Mouse (Mus musculus) hindbrain, embryonic 15.5 days (tissue): ENCODE measurements around the gene Kif19a. TPM values are rescaled to one million over a fixed set of nuclear protein-coding genes. Genes with fewer than 3 reads are reported as not detected.

Experiments
- ATAC-seq: fragments of 200-750 bp; cut with Nextera tagmentation; 2 replicates; pipeline ENCODE4 v1.8.0; 2017; ENCODE audit warnings: low read depth, moderate number of reproducible peaks, moderate TSS enrichment; ENCODE audit not compliant: low FRiP score
- H3K27ac ChIP-seq: fragments of 300-500 bp; sonication (generic); replicated peaks from 2 replicates; pipeline ENCODE4 v1.5.1; 2015; ENCODE audit warnings: mild to moderate bottlenecking, inconsistent platforms
- H3K27me3 ChIP-seq: fragments of 300-500 bp; sonication (generic); 2 replicates; pipeline ENCODE4 v1.6.1; 2015; ENCODE audit warnings: control low read depth, inconsistent platforms
- H3K36me3 ChIP-seq: fragments of 300-500 bp; sonication (generic); 2 replicates; pipeline ENCODE4 v1.6.1; 2015; ENCODE audit warnings: control low read depth, inconsistent platforms
- H3K4me1 ChIP-seq: fragments of 300-500 bp; sonication (generic); replicated peaks from 2 replicates; pipeline ENCODE4 v1.6.1; 2015; ENCODE audit warnings: control low read depth, inconsistent platforms
- H3K4me2 ChIP-seq: fragments of 300-500 bp; sonication (generic); 2 replicates; pipeline ENCODE4 v1.6.1; 2015; ENCODE audit warnings: moderate library complexity, mild to moderate bottlenecking, inconsistent platforms
- H3K4me3 ChIP-seq: fragments of 300-500 bp; sonication (generic); 2 replicates; pipeline ENCODE4 v1.5.1; 2015; ENCODE audit warnings: mild to moderate bottlenecking, inconsistent platforms
- H3K9ac ChIP-seq: fragments of 300-500 bp; sonication (generic); 2 replicates; pipeline ENCODE4 v1.6.1; 2015; ENCODE audit warnings: inconsistent platforms
- H3K9me3 ChIP-seq: fragments of 300-500 bp; sonication (generic); 2 replicates; pipeline ENCODE4 v1.6.1; 2016; ENCODE audit warnings: control low read depth, inconsistent platforms
- WGBS: fragments of 180-500 bp; shearing (Covaris S2); methylation state at CpG from one replicate; pipeline ENCODE4 v1.1.7; 2015; 5-methylcytosine and 5-hydroxymethylcytosine counted together
- polyA plus RNA-seq: library from polyadenylated mRNA; unstranded; fragments of >200 nt; fragmentation: Nextera tagmentation; extraction: Ambion mirVana; gene quantifications from 2 replicates; pipeline ENCODE4 v1.2.1, GENCODE M21; 2015

Kif19a gene
- polyA plus RNA-seq, 1 experiment from 2014 or later: 0.51 TPM

- H3K27ac ChIP-seq: no peak overlapping the region
- H3K9ac ChIP-seq: no peak overlapping the region
- no peak for ATAC-seq
- H3K9me3 ChIP-seq: no peaks in the 10 kb centered on the region
- no peak overlapping the region for H3K4me2 ChIP-seq
- peaks cover 34% of the 10 kb centered on the region for H3K4me1 ChIP-seq
- no peaks in the 10 kb centered on the region for H3K36me3 ChIP-seq
- H3K4me3 ChIP-seq: no peak overlapping the region
- peaks cover 20% of the 10 kb centered on the region for H3K27me3 ChIP-seq
- WGBS: 79% methylated on average over 3 of the region's 3 CpGs
Observed at GRCm38 (mm10) chr11:114787611-114788010, 22.4 kb downstream of the Kif19a start.

GRCm38 (mm10) chr11:114789061-114789714 lies 24.0 kb downstream of the Kif19a start:
- peak overlapping the region; percentile 55 for H3K4me2 ChIP-seq
- H3K27ac ChIP-seq: no peak overlapping the region
- no peaks in the 10 kb centered on the region for H3K36me3 ChIP-seq
- H3K4me3 ChIP-seq: peak overlapping the region; percentile 26
- WGBS: 13% methylated on average over 30 of the region's 30 CpGs
- H3K9me3 ChIP-seq: no peaks in the 10 kb centered on the region
- ATAC-seq: peak; percentile 16; the same call in 1 of the 2 replicates
- H3K9ac ChIP-seq: no peak overlapping the region
- H3K27me3 ChIP-seq: peaks cover 20% of the 10 kb centered on the region
- H3K4me1 ChIP-seq: peaks cover 49% of the 10 kb centered on the region

GRCm38 (mm10) chr11:114789716-114790115 lies 24.5 kb downstream of the Kif19a start:
- no peak for ATAC-seq
- H3K27ac ChIP-seq: no peak overlapping the region
- no peaks in the 10 kb centered on the region for H3K36me3 ChIP-seq
- peaks cover 54% of the 10 kb centered on the region for H3K4me1 ChIP-seq
- peaks cover 18% of the 10 kb centered on the region for H3K27me3 ChIP-seq
- H3K4me3 ChIP-seq: no peak overlapping the region
- 62% methylated on average over 9 of the region's 9 CpGs for WGBS
- no peaks in the 10 kb centered on the region for H3K9me3 ChIP-seq
- H3K4me2 ChIP-seq: no peak overlapping the region
- H3K9ac ChIP-seq: no peak overlapping the region

GRCm38 (mm10) chr11:114790171-114790570 lies 25.0 kb downstream of the Kif19a start:
- H3K4me1 ChIP-seq: peaks cover 58% of the 10 kb centered on the region
- H3K4me3 ChIP-seq: no peak overlapping the region
- WGBS: 71% methylated on average over 12 of the region's 12 CpGs

GRCm38 (mm10) chr11:114790841-114791240 lies 25.7 kb downstream of the Kif19a start:
- Histone ChIP-seq H3K4me2 (peak overlapping the region; percentile 70), H3K27me3 (peaks cover 12% of the 10 kb centered on the region), H3K9me3 (no peaks in the 10 kb centered on the region), H3K36me3 (no peaks in the 10 kb centered on the region), H3K9ac (no peak overlapping the region), H3K4me1 (peaks cover 65% of the 10 kb centered on the region), H3K4me3 (peak overlapping the region; percentile 48), H3K27ac (peak overlapping the region; percentile 83)
- WGBS: 32% methylated on average over 4 of the region's 4 CpGs
- no peak for ATAC-seq

More at GRCm38 (mm10) chr11:114790171-114790570, 25.0 kb downstream of the Kif19a start:
- Histone ChIP-seq H3K27ac (no peak overlapping the region), H3K9me3 (no peaks in the 10 kb centered on the region), H3K36me3 (no peaks in the 10 kb centered on the region), H3K9ac (no peak overlapping the region), H3K27me3 (peaks cover 16% of the 10 kb centered on the region), H3K4me2 (no peak overlapping the region)
- ATAC-seq: no peak

GRCm38 (mm10) chr11:114791351-114791889 lies 26.2 kb downstream of the Kif19a start:
- ATAC-seq: no peak
- Histone ChIP-seq H3K27me3 (peaks cover 11% of the 10 kb centered on the region), H3K27ac (peak overlapping the region; percentile 83), H3K4me3 (peak overlapping the region; percentile 48), H3K9me3 (no peaks in the 10 kb centered on the region), H3K4me2 (peak overlapping the region; percentile 70), H3K4me1 (peaks cover 65% of the 10 kb centered on the region), H3K9ac (peak overlapping the region; percentile 52), H3K36me3 (no peaks in the 10 kb centered on the region)
- WGBS: 5% methylated on average over 49 of the region's 50 CpGs

GRCm38 (mm10) chr11:114791891-114792411 lies 26.8 kb downstream of the Kif19a start:
- H3K9me3 ChIP-seq: no peaks in the 10 kb centered on the region
- WGBS: 2% methylated on average over 55 of the region's 59 CpGs
- H3K27me3 ChIP-seq: peaks cover 8% of the 10 kb centered on the region
- no peaks in the 10 kb centered on the region for H3K36me3 ChIP-seq
- H3K27ac ChIP-seq: peak overlapping the region; percentile 83
- peaks cover 63% of the 10 kb centered on the region for H3K4me1 ChIP-seq
- peak; percentile 28; the same call in 1 of the 2 replicates for ATAC-seq
- peak overlapping the region; percentile 70 for H3K4me2 ChIP-seq
- H3K9ac ChIP-seq: peak overlapping the region; percentile 52
- peak overlapping the region; percentile 48 for H3K4me3 ChIP-seq

GRCm38 (mm10) chr11:114792931-114793494 lies 27.8 kb downstream of the Kif19a start:
- ATAC-seq: no peak
- no peaks in the 10 kb centered on the region for H3K36me3 ChIP-seq
- H3K9ac ChIP-seq: no peak overlapping the region
- H3K4me1 ChIP-seq: peaks cover 63% of the 10 kb centered on the region
- peak overlapping the region; percentile 92 for H3K27ac ChIP-seq
- H3K9me3 ChIP-seq: no peaks in the 10 kb centered on the region
- H3K27me3 ChIP-seq: no peaks in the 10 kb centered on the region
- 48% methylated on average over 5 of the region's 5 CpGs for WGBS
- H3K4me2 ChIP-seq: peak overlapping the region; percentile 70
- H3K4me3 ChIP-seq: no peak overlapping the region

GRCm38 (mm10) chr11:114793868-114794545 lies 28.8 kb downstream of the Kif19a start:
- Histone ChIP-seq H3K4me2 (peak overlapping the region; percentile 70), H3K27ac (peak overlapping the region; percentile 92), H3K4me1 (peaks cover 60% of the 10 kb centered on the region), H3K27me3 (no peaks in the 10 kb centered on the region), H3K4me3 (no peak overlapping the region), H3K9ac (no peak overlapping the region), H3K9me3 (no peaks in the 10 kb centered on the region), H3K36me3 (no peaks in the 10 kb centered on the region)
- ATAC-seq: no peak
- WGBS: 37% methylated on average over 19 of the region's 19 CpGs

GRCm38 (mm10) chr11:114794691-114795090 lies 29.5 kb downstream of the Kif19a start:
- 0 out of 2 replicates have a peak, but pooled peaks have one; percentile 2 for ATAC-seq

GRCm38 (mm10) chr11:114795231-114795746 lies 30.1 kb downstream of the Kif19a start:
- H3K9me3 ChIP-seq: no peaks in the 10 kb centered on the region
- no peaks in the 10 kb centered on the region for H3K27me3 ChIP-seq
- peak overlapping the region; percentile 70 for H3K4me2 ChIP-seq
- peak overlapping the region; percentile 35 for H3K4me3 ChIP-seq
- H3K36me3 ChIP-seq: no peaks in the 10 kb centered on the region
- ATAC-seq: peak; percentile 82
- peak overlapping the region; percentile 92 for H3K27ac ChIP-seq
- 0% methylated on average over 6 of the region's 7 CpGs for WGBS
- H3K4me1 ChIP-seq: peaks cover 56% of the 10 kb centered on the region
- peak overlapping the region; percentile 30 for H3K9ac ChIP-seq

More at GRCm38 (mm10) chr11:114794691-114795090, 29.5 kb downstream of the Kif19a start:
- peak overlapping the region; percentile 70 for H3K4me2 ChIP-seq
- peak overlapping the region; percentile 92 for H3K27ac ChIP-seq
- H3K4me3 ChIP-seq: peak overlapping the region; percentile 35
- H3K36me3 ChIP-seq: no peaks in the 10 kb centered on the region
- H3K4me1 ChIP-seq: peaks cover 56% of the 10 kb centered on the region
- peak overlapping the region; percentile 30; the same call in 1 of the 2 replicates for H3K9ac ChIP-seq
- WGBS: 22% methylated on average over 4 of the region's 4 CpGs
- no peaks in the 10 kb centered on the region for H3K27me3 ChIP-seq
- H3K9me3 ChIP-seq: no peaks in the 10 kb centered on the region
